Mouse (Mus musculus): Measurements from ENCODE around the gene Ndfip2. TPM values are rescaled to one million over a fixed set of nuclear protein-coding genes. Genes with fewer than 3 reads are reported as not detected.

The Ndfip2 gene
- polyA plus RNA-seq, 1 experiment from 2014 or later = 35.3 TPM

GRCm38 (mm10) chr14:105293777-105294176 is 35.4 kb downstream of the Ndfip2 start:
- H3K36me3 ChIP-seq (ENCODE audit: control insufficient read depth, insufficient read depth, low read length) = peaks cover 2% of the 10 kb centered on the region; the same call in 1 of the 2 replicates
- 89% methylated on average over 3 of the region's 3 CpGs for WGBS
- no peak for ATAC-seq (replicated peaks; ENCODE audit: low FRiP score)

DNA sequence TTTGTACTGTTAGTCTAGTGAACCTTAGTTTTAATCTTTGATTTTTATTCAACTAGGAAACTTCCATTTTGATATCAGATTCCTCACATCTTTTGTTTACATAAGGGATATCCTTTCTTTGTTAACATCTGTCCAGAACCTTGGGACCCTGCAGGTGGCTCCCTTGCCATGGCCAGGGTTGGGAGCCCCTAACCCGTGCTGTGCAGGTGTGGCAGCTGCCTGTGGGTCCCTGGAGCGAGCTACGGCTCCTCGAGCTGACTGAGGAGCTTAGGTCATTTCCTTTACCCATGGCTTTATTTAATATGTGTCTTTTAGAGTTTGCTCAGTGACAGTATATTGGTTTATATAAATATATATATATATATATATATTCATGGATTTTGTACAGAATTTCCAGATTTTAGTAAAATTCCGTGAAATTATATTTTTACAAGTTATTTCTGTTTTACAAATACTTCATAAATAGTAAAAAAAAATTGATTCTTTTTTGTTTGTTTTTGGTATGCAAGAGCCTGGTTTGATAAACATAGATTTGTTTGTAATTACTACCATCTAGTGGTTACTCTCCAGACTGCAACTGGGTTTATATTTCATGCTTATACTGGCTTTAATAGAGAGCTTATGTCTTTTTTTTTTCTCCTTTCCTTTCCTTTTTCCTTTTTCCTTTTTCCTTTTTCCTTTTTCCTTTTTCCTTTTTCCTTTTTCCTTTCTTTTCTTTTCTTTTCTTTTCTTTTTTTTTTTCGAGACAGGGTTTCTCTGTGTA is 37.6 kb downstream of the Ndfip2 start:
- Histone ChIP-seq H3K4me3 (ENCODE audit: low read depth, low read length) (no peak overlapping the region), H3K36me3 (ENCODE audit: control insufficient read depth, insufficient read depth, low read length) (peaks cover 2% of the 10 kb centered on the region; the same call in 1 of the 2 replicates)

More at GRCm38 (mm10) chr14:105293777-105294176, 35.4 kb downstream of the Ndfip2 start:
- no peak for DNase-seq (ENCODE audit: low spot score)
- no peaks in the 10 kb centered on the region for H3K9me3 ChIP-seq (ENCODE audit: control insufficient read depth, low read length)
- no peak overlapping the region for H3K4me2 ChIP-seq
- H3K9ac ChIP-seq (ENCODE audit: low read depth, low read length) = no peak overlapping the region
- H3K4me1 ChIP-seq (replicated peaks; ENCODE audit: control insufficient read depth, insufficient read depth, low read length) = no peaks in the 10 kb centered on the region
- H3K27me3 ChIP-seq (replicated peaks; ENCODE audit: control insufficient read depth, insufficient read depth, low read length) = no peaks in the 10 kb centered on the region
- no peak overlapping the region for H3K4me3 ChIP-seq (ENCODE audit: low read depth, low read length)
- H3K27ac ChIP-seq (ENCODE audit: low read depth, low read length) = no peak overlapping the region

DNA sequence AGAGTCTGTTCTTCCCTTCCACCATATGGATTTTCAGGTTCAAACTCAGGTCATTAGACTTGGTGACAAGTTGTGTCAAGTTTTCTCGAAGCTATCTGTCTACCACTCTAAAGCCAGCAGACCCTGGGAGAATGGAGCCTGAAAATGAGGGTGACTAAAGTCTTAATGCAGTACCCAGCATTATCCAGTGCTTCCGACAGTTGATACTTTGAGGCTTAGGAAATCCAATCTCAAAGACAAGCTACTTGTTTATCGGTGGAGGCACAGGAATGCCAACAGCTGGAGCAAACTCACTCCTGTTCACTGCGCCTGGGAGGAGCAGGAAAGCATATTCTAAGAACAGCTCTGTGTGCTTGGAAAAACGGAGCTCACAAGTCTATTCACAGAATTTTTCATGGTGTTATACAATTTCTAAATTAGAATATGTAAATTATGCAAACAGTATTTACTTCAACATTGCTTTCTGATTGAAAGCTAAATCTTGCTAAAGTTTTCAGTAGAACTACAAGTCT is 41.4 kb downstream of the Ndfip2 start:
- Histone ChIP-seq H3K9ac (ENCODE audit: low read depth, low read length) (no peak overlapping the region), H3K4me2 (no peak overlapping the region), H3K27me3 (replicated peaks; ENCODE audit: control insufficient read depth, insufficient read depth, low read length) (no peaks in the 10 kb centered on the region), H3K27ac (ENCODE audit: low read depth, low read length) (no peak overlapping the region), H3K4me1 (replicated peaks; ENCODE audit: control insufficient read depth, insufficient read depth, low read length) (no peaks in the 10 kb centered on the region), H3K4me3 (ENCODE audit: low read depth, low read length) (no peak overlapping the region), H3K36me3 (ENCODE audit: control insufficient read depth, insufficient read depth, low read length) (no peaks in the 10 kb centered on the region; the same call in 1 of the 2 replicates), H3K9me3 (ENCODE audit: control insufficient read depth, low read length) (no peaks in the 10 kb centered on the region)
- no peak for DNase-seq (ENCODE audit: low spot score)
- ATAC-seq (replicated peaks; ENCODE audit: low FRiP score) = no peak
- WGBS = 81% methylated on average over 5 of the region's 5 CpGs

More for the DNA sequence above, 37.6 kb downstream of the Ndfip2 start:
- DNase-seq (ENCODE audit: low spot score) (no peak), ATAC-seq (replicated peaks; ENCODE audit: low FRiP score) (no peak; the same call in 1 of the 2 replicates)
- 62% methylated on average over 6 of the region's 6 CpGs for WGBS
- Histone ChIP-seq H3K4me1 (replicated peaks; ENCODE audit: control insufficient read depth, insufficient read depth, low read length) (no peaks in the 10 kb centered on the region), H3K9me3 (ENCODE audit: control insufficient read depth, low read length) (no peaks in the 10 kb centered on the region), H3K4me2 (no peak overlapping the region), H3K27me3 (replicated peaks; ENCODE audit: control insufficient read depth, insufficient read depth, low read length) (no peaks in the 10 kb centered on the region), H3K27ac (ENCODE audit: low read depth, low read length) (no peak overlapping the region), H3K9ac (ENCODE audit: low read depth, low read length) (no peak overlapping the region)

DNA sequence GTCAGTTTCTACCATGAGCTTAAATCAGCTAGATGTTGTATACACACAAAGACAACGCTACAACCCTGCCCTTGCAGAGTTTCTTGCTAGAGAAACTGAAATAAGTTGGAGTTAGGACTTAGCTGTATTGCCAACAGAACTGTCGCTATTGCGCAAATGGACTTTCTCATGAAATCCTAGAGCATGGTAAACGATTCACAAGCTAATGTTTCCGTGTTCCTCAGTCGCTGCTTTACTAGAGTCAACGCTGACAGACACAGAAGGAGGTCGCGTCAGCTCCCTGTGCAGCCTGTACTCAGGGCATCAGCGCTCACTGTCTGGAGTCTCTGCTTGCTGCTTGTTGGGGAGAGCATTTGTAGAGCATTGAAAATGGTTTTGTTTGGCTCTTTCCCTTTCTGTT is 42.2 kb downstream of the Ndfip2 start:
- ATAC-seq (replicated peaks; ENCODE audit: low FRiP score) (no peak), DNase-seq (ENCODE audit: low spot score) (no peak)
- Histone ChIP-seq H3K9ac (ENCODE audit: low read depth, low read length) (no peak overlapping the region), H3K36me3 (ENCODE audit: control insufficient read depth, insufficient read depth, low read length) (no peaks in the 10 kb centered on the region; the same call in 1 of the 2 replicates), H3K9me3 (ENCODE audit: control insufficient read depth, low read length) (no peaks in the 10 kb centered on the region), H3K27me3 (replicated peaks; ENCODE audit: control insufficient read depth, insufficient read depth, low read length) (no peaks in the 10 kb centered on the region), H3K4me3 (ENCODE audit: low read depth, low read length) (no peak overlapping the region), H3K4me1 (replicated peaks; ENCODE audit: control insufficient read depth, insufficient read depth, low read length) (no peaks in the 10 kb centered on the region), H3K4me2 (no peak overlapping the region), H3K27ac (ENCODE audit: low read depth, low read length) (no peak overlapping the region)
- 78% methylated on average over 10 of the region's 10 CpGs for WGBS

DNA sequence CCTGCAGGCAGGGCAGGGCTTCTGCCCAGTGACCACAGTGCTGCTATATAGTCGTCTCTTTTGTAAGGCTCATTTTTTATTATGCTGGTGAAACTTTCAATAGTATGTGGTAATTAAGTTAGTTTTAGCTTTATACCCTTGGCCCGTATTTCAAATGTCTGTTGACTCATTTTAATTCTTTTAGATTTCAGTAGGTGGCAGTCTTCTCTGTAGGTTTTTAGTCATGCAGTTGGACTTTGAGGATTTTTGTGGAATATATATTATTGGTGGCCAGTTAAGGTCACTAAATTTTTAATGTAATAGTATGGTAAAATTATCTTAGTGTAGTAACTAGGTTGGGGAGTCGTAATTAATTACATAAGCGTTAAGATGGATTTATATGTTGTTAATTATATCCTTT is 44.3 kb downstream of the Ndfip2 start:
- DNase-seq (ENCODE audit: low spot score) (no peak), ATAC-seq (replicated peaks; ENCODE audit: low FRiP score) (no peak)
- 86% methylated on average over 4 of the region's 4 CpGs for WGBS
- no peaks in the 10 kb centered on the region for H3K4me1 ChIP-seq (replicated peaks; ENCODE audit: control insufficient read depth, insufficient read depth, low read length)
- no peak overlapping the region for H3K4me3 ChIP-seq (ENCODE audit: low read depth, low read length)
- H3K9ac ChIP-seq (ENCODE audit: low read depth, low read length) = no peak overlapping the region
- no peak overlapping the region for H3K27ac ChIP-seq (ENCODE audit: low read depth, low read length)
- H3K9me3 ChIP-seq (ENCODE audit: control insufficient read depth, low read length) = no peaks in the 10 kb centered on the region
- no peaks in the 10 kb centered on the region; the same call in 1 of the 2 replicates for H3K36me3 ChIP-seq (ENCODE audit: control insufficient read depth, insufficient read depth, low read length)
- H3K4me2 ChIP-seq = no peak overlapping the region
- no peaks in the 10 kb centered on the region for H3K27me3 ChIP-seq (replicated peaks; ENCODE audit: control insufficient read depth, insufficient read depth, low read length)

GRCm38 (mm10) chr14:105307716-105308115 is 49.3 kb downstream of the Ndfip2 start:
- H3K27ac ChIP-seq (ENCODE audit: low read depth, low read length) = no peak overlapping the region
- no peak overlapping the region for H3K4me2 ChIP-seq
- 76% methylated on average over 4 of the region's 4 CpGs for WGBS

DNA sequence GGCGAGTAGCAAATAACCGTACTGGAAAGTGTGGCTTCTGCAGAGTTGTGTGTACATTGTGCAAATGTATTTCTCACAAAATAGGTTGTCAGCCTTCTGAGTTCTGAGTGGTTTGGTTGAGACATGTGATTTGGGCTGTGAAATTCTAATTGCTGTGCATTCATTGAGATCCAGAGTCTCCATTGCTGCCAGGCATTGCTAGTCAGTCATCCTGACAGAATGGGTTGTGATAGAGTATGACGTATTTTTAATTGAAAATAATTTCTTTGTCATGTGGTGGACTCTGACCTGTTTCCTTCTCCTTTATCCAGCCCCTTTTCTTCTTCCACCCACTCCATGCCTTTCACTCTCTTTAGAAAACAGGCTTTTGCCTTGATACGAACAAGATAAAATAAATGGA is 54.0 kb downstream of the Ndfip2 start:
- ATAC-seq (replicated peaks; ENCODE audit: low FRiP score) = no peak
- H3K27me3 ChIP-seq (replicated peaks; ENCODE audit: control insufficient read depth, insufficient read depth, low read length) = no peaks in the 10 kb centered on the region
- DNase-seq (ENCODE audit: low spot score) = no peak
- no peaks in the 10 kb centered on the region for H3K36me3 ChIP-seq (ENCODE audit: control insufficient read depth, insufficient read depth, low read length)
- WGBS = 88% methylated on average over 4 of the region's 4 CpGs
- H3K4me1 ChIP-seq (replicated peaks; ENCODE audit: control insufficient read depth, insufficient read depth, low read length) = no peaks in the 10 kb centered on the region
- no peaks in the 10 kb centered on the region for H3K9me3 ChIP-seq (ENCODE audit: control insufficient read depth, low read length)
- no peak overlapping the region for H3K4me2 ChIP-seq
- no peak overlapping the region for H3K9ac ChIP-seq (ENCODE audit: low read depth, low read length)
- H3K4me3 ChIP-seq (ENCODE audit: low read depth, low read length) = no peak overlapping the region
- H3K27ac ChIP-seq (ENCODE audit: low read depth, low read length) = no peak overlapping the region

More at GRCm38 (mm10) chr14:105307716-105308115, 49.3 kb downstream of the Ndfip2 start:
- H3K9ac ChIP-seq (ENCODE audit: low read depth, low read length) = no peak overlapping the region
- DNase-seq (ENCODE audit: low spot score) (no peak), ATAC-seq (replicated peaks; ENCODE audit: low FRiP score) (no peak)
- H3K9me3 ChIP-seq (ENCODE audit: control insufficient read depth, low read length) = no peaks in the 10 kb centered on the region
- H3K27me3 ChIP-seq (replicated peaks; ENCODE audit: control insufficient read depth, insufficient read depth, low read length) = no peaks in the 10 kb centered on the region
- no peak overlapping the region for H3K4me3 ChIP-seq (ENCODE audit: low read depth, low read length)
- no peaks in the 10 kb centered on the region for H3K4me1 ChIP-seq (replicated peaks; ENCODE audit: control insufficient read depth, insufficient read depth, low read length)
- no peaks in the 10 kb centered on the region for H3K36me3 ChIP-seq (ENCODE audit: control insufficient read depth, insufficient read depth, low read length)

DNA sequence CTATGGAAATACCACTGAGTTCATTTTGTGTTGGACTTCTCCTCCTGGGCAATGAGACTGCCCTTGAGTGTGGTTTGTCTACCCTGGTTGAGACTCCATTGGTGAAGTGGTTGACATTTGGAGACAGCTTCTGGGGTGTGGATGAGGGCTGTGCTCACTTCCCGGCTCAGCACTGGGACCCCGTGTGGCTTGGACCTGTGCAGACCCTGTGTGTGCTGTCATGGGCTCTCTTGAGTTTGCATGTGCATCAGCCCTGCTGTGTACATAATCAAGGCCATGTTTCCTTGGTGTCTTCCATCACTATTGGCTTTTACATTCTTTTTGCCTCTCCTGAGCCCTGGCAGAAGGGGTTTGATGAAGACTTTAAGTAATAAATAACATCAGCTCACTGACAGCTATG is 54.6 kb downstream of the Ndfip2 start:
- 79% methylated on average over 2 of the region's 2 CpGs for WGBS
- ATAC-seq (replicated peaks; ENCODE audit: low FRiP score) (no peak), DNase-seq (ENCODE audit: low spot score) (no peak)
- H3K9me3 ChIP-seq (ENCODE audit: control insufficient read depth, low read length) = no peaks in the 10 kb centered on the region
- H3K27ac ChIP-seq (ENCODE audit: low read depth, low read length) = no peak overlapping the region
- H3K36me3 ChIP-seq (ENCODE audit: control insufficient read depth, insufficient read depth, low read length) = no peaks in the 10 kb centered on the region
- H3K27me3 ChIP-seq (replicated peaks; ENCODE audit: control insufficient read depth, insufficient read depth, low read length) = no peaks in the 10 kb centered on the region
- H3K4me2 ChIP-seq = no peak overlapping the region
- H3K4me1 ChIP-seq (replicated peaks; ENCODE audit: control insufficient read depth, insufficient read depth, low read length) = no peaks in the 10 kb centered on the region
- H3K9ac ChIP-seq (ENCODE audit: low read depth, low read length) = no peak overlapping the region
- H3K4me3 ChIP-seq (ENCODE audit: low read depth, low read length) = no peak overlapping the region

DNA sequence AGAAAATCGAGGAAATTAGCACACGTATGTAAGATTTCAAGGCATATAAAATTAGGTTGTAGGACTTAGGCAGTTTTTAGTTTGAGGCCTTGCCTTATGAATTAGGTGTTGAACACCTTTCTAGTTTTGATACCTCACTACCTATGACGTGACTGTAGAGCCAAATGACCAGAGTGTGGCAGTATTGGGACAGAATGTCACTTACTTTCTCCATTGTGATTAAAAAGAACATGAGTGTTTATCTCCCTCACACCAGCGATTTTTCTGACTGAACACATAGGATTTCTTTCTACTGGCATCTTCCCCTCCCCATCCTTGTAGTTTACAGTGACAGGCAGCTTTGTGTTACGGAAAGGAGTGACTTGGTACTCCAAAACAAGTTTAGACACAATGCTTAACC is 55.5 kb downstream of the Ndfip2 start:
- WGBS = 50% methylated on average over 5 of the region's 5 CpGs
- Histone ChIP-seq H3K27ac (ENCODE audit: low read depth, low read length) (no peak overlapping the region), H3K4me2 (no peak overlapping the region), H3K36me3 (ENCODE audit: control insufficient read depth, insufficient read depth, low read length) (no peaks in the 10 kb centered on the region), H3K4me3 (ENCODE audit: low read depth, low read length) (no peak overlapping the region), H3K9ac (ENCODE audit: low read depth, low read length) (no peak overlapping the region), H3K9me3 (ENCODE audit: control insufficient read depth, low read length) (no peaks in the 10 kb centered on the region), H3K4me1 (replicated peaks; ENCODE audit: control insufficient read depth, insufficient read depth, low read length) (no peaks in the 10 kb centered on the region), H3K27me3 (replicated peaks; ENCODE audit: control insufficient read depth, insufficient read depth, low read length) (no peaks in the 10 kb centered on the region)
- no peak for DNase-seq (ENCODE audit: low spot score)
- no peak for ATAC-seq (replicated peaks; ENCODE audit: low FRiP score)
